Mouse (Mus musculus): Measurements from ENCODE around the gene Ripor2. TPM values are rescaled to one million over a fixed set of nuclear protein-coding genes. Genes with fewer than 3 reads are reported as not detected.

Gene Ripor2
- polyA plus RNA-seq, 1 experiment: not detected

- Histone ChIP-seq H3K27ac (ENCODE audit: insufficient read depth, low read depth, low read length) (no peak overlapping the region), H3K4me1 (ENCODE audit: control insufficient read depth, insufficient read depth, low read length) (no peaks in the 10 kb centered on the region), H3K4me3 (ENCODE audit: insufficient read depth, low read depth, low read length) (no peak overlapping the region)
- 45% methylated on average over 7 of the region's 7 CpGs for WGBS
- TF ChIP-seq POLR2A (IDR thresholded peaks at IDR 0.05; ENCODE audit: insufficient read depth, low read depth, low read length): no peak
- peak; percentile 29; the same call in 1 of the 2 replicates for TF ChIP-seq CTCF (IDR thresholded peaks at IDR 0.05; ENCODE audit: insufficient read depth, low read depth, low read length)
Measured at GRCm38 (mm10) chr13:24776146-24776844, 194.3 kb downstream of the Ripor2 start.

DNA sequence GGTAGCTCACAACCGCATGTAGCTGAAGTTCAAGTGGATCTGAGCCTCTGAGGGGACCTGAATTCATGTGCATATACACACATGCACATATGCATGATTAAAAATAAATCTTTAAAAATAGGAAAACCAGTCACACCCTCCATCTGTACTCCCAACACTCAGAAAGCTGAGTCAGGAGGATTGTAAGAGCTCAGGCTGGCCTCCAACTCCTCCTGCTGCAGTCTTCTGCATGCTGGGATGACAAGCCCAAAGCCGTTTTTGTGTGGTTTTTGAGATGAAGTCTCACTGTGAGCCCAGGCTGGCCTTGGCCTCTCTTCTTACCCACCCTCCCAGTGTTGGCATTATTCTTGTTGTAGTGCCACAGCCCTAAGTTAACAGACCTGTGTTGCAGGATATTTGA is 196.0 kb downstream of the Ripor2 start:
- Histone ChIP-seq H3K4me3 (ENCODE audit: insufficient read depth, low read depth, low read length) (no peak overlapping the region), H3K4me1 (ENCODE audit: control insufficient read depth, insufficient read depth, low read length) (no peaks in the 10 kb centered on the region; the same call in 1 of the 2 replicates), H3K27ac (ENCODE audit: insufficient read depth, low read depth, low read length) (no peak overlapping the region)
- WGBS: 80% methylated on average over 2 of the region's 2 CpGs
- no peak for TF ChIP-seq POLR2A (IDR thresholded peaks at IDR 0.05; ENCODE audit: insufficient read depth, low read depth, low read length)
- TF ChIP-seq CTCF (IDR thresholded peaks at IDR 0.05; ENCODE audit: insufficient read depth, low read depth, low read length): no peak

GRCm38 (mm10) chr13:24778706-24779380 is 196.9 kb downstream of the Ripor2 start:
- 90% methylated on average over 8 of the region's 8 CpGs for WGBS
- Histone ChIP-seq H3K4me1 (ENCODE audit: control insufficient read depth, insufficient read depth, low read length) (no peaks in the 10 kb centered on the region; the same call in 1 of the 2 replicates), H3K27ac (ENCODE audit: insufficient read depth, low read depth, low read length) (no peak overlapping the region), H3K4me3 (ENCODE audit: insufficient read depth, low read depth, low read length) (no peak overlapping the region)
- TF ChIP-seq POLR2A (IDR thresholded peaks at IDR 0.05; ENCODE audit: insufficient read depth, low read depth, low read length) (no peak), CTCF (IDR thresholded peaks at IDR 0.05; ENCODE audit: insufficient read depth, low read depth, low read length) (no peak)

- no peak overlapping the region for H3K27ac ChIP-seq (ENCODE audit: insufficient read depth, low read depth, low read length)
- 42% methylated on average over 5 of the region's 5 CpGs for WGBS
- H3K4me3 ChIP-seq (ENCODE audit: insufficient read depth, low read depth, low read length): no peak overlapping the region
- no peak for TF ChIP-seq CTCF (IDR thresholded peaks at IDR 0.05; ENCODE audit: insufficient read depth, low read depth, low read length)
- TF ChIP-seq POLR2A (IDR thresholded peaks at IDR 0.05; ENCODE audit: insufficient read depth, low read depth, low read length): no peak
- no peaks in the 10 kb centered on the region; the same call in 1 of the 2 replicates for H3K4me1 ChIP-seq (ENCODE audit: control insufficient read depth, insufficient read depth, low read length)
Measured at GRCm38 (mm10) chr13:24781916-24782315, 199.9 kb downstream of the Ripor2 start.

Other genes with a start within 250 kb of the Ripor2 start
- gene Armh2, start 159.0 kb downstream of the Ripor2 start, polyA plus RNA-seq (2012; ENCODE audit: insufficient read depth, insufficient read length, low replicate concordance, missing spikeins): not detected in 2 replicates
- not detected in 2 replicates for gene Gmnn, start 179.7 kb downstream of the Ripor2 start, polyA plus RNA-seq (2012; ENCODE audit: insufficient read depth, insufficient read length, low replicate concordance, missing spikeins)
- 104 and 156 TPM in 2 replicates for gene BC005537, start 219.5 kb downstream of the Ripor2 start, polyA plus RNA-seq (2012; ENCODE audit: insufficient read depth, insufficient read length, low replicate concordance, missing spikeins)
- gene Acot13, start 249.4 kb downstream of the Ripor2 start, polyA plus RNA-seq (2012; ENCODE audit: insufficient read depth, insufficient read length, low replicate concordance, missing spikeins): not detected in 2 replicates
- not detected in 2 replicates for gene Tdp2, start 249.5 kb downstream of the Ripor2 start, polyA plus RNA-seq (2012; ENCODE audit: insufficient read depth, insufficient read length, low replicate concordance, missing spikeins)